Mouse (Mus musculus) layer of hippocampus, adult 18-20 months (tissue): ENCODE measurements at regions not wholly inside any gene's neighbourhood (a gene's known extent, or its start where the extent isn't known, plus 50 kb on each side); places are given as distances from the start of the nearest gene placed in this dataset.
A peak's percentile ranks its signal among the peaks of the same experiment; 100 is the strongest.

Experiments
- DNase-seq, 2 experiments: peaks; one replicate each; pipeline ENCODE4 v3.0.0; 2022; ENCODE audit warnings: low spot score in 2 of 2

GRCm38 (mm10) chr11:34977861-34978260, 143.2 kb upstream of the Slit3 start:
- DNase-seq: peak in 1 of 2 experiments; percentile 40

DNA sequence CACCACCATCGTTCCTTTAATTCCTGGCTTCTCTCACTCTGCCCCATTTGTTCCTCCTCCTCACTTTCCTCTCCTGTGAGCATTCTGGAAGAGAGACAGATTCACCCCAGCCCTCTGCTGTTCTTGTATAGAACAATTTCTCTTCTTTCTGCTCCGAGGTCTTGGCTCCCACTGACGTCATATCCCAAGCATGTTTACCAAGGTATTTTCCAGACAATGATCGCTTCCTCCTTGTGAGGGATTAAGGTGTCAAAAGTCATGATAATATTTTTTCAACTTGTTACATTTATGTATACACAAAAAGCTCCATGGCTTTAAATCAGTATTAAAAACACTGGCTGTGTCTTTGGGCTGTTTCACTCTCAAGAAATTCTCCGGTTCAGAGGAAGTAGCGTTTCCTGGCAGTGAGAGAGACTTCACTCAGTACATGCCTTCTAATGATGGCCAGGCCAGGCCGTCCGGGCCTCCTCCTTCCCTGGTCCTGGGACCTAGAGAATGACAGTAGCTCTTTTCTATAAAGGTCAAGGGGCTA, 142.4 kb upstream of the Spdl1 start:
- DNase-seq: peak in 1 of 2 experiments; percentile 50

DNA sequence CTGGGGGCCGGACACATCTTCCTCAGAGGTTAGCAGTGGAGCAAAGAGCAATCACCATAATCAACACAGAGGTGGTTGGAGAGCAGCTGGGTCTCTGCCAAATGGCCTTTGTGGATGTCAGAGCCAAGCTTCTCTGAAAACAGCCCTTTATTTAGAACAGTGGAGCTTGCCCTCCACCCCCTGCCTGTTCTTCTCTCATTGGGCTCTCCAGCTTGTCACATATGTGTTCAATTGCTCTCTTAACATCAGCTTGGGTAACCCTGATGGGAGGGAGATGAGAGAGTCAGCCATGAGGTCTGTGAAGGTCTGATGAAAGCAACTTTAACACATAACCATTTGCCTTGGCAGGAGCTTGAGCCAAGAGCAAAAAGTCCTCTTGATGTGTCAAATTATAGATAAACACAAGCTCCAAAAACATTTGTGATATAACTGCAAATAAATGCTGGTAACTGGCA, 140.1 kb upstream of the Spdl1 start:
- peak in 1 of 2 experiments; percentile 19 for DNase-seq

GRCm38 (mm10) chr11:34973012-34973411, 139.6 kb upstream of the Spdl1 start:
- no peak for DNase-seq

DNA sequence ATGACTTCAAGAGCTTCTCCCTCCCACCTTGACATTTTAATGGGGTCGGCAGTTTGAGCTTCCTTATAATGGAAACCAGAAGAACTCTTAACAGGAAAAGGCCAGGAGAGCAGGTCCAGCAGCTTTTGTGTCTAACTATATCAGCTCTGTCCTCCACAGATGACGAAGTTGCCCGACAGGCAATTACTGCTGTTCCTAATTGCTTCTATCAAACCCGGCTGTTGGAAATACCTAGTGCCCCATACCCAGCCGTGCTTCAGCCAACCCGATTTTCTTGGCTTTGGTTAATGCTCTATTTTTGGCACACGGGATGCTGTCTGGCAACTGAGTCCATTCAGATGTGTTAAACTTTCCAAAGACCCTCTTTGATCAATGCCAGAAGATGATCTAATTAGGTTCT, 125.8 kb upstream of the Spdl1 start:
- DNase-seq: no peak

- DNase-seq: no peak
These were observed 108.3 kb upstream of the Spdl1 start for GRCm38 (mm10) chr11:34941486-34942456.

- DNase-seq: no peak
These were observed 106.7 kb upstream of the Spdl1 start for GRCm38 (mm10) chr11:34940151-34940550.

- peak; percentile 64 to 65 for DNase-seq
These were observed 105.6 kb upstream of the Spdl1 start for GRCm38 (mm10) chr11:34939002-34939401.

DNA sequence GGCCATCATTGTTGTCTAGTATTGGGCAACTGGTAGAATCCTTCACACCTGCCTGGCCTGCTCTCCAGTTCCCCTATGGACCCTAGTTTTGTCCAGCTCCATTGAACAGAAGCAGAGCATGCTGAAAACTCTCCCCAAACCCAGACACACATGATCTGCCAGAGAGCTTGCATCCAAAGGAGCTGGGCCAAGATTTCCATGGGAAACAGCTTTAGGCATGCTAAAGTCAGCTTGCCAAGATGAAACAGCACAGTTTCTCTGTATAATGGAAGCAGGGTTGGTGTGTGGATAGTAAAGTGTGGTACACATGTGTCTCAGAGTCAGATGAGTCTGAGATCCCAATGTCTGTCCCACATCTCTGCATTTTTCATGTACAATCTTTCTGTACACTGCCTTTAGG, 98.8 kb upstream of the Spdl1 start:
- DNase-seq: peak in 1 of 2 experiments; percentile 15

DNA sequence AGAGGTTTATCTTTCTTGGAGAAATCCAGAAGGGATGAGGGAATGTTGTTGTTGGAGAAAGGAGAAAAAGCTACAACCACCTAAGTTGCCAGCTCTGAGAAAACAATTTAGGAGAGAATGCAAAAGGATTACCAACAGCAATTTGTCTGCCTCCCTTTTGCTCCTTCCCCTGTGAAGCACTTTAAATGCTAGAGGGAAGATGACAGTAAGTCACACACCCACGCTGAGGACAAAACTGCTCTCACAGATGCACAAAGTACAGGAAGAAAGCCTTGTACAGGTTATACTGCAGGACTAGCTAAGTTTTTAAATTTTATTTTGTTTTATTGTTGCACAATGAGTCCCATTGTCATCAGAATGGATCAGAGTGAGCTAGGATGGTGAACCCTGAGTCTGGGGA, 83.7 kb upstream of the Spdl1 start:
- DNase-seq: peak in 1 of 2 experiments; percentile 46

DNA sequence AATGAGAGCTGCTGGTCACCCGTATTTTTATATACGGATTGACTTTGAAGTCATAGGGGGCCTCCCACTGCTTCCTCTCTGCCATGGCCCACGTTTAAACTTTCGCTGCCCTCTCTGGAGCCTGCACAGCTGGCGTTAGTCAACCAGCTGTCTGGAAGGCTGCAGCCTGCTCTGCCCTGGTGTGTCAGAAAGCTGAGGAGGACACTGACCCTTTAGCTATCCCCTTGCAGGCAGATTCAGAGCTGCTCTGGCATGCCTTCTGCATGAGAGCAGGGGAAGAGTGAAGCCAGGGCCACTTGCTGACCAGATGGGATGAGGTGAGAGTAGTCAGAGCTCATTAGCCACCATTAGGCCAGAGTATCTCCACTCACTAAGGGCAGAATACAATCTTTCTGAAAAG, 76.4 kb upstream of the Spdl1 start:
- DNase-seq: no peak

DNA sequence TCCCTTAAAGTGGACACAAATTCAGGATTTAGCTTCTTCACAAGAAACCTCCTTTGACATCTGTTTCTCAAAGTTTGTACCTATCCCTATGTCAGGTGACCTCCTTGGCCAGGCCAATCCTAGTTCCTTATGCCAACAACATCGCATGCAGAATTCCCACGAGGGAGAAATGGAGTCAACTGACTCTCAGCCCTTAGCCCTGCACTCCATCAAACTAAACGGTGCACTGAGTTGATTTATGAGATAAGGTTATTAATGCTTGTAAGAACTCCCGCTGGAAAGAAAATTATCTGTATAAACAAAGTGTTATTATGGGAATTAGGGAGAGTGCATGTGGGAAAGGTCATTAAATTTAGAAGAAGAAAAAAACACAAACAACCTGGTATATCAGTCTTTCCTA, 70.8 kb upstream of the Spdl1 start:
- no peak for DNase-seq

DNA sequence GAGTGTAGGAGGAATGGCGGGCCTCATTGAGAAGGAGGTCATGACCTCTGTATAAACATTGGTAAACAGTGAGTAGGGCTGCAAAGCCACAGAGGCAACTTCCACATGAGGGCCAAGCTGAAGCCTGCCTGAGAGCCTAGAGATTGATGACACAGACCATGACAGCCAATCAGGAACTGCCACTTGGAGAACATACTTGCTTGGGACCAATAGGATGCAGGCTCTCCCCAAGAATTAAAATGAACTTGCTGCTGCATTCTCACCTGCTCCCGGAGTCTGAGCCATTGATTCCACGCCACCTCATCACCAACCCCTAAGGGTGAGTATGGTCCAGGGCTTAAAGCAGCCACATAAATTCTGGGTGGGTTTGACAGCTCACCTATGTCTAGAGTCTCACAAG, 66.0 kb upstream of the Spdl1 start:
- DNase-seq: no peak

GRCm38 (mm10) chr11:34895624-34896023, 62.2 kb upstream of the Spdl1 start:
- DNase-seq: no peak

GRCm38 (mm10) chr11:34888374-34889136, 55.1 kb upstream of the Spdl1 start:
- DNase-seq: no peak

- no peak for DNase-seq
These were observed 54.1 kb upstream of the Spdl1 start for GRCm38 (mm10) chr11:34887587-34887986.
